Mouse (Mus musculus): ENCODE results near the gene Clec4f.

GRCm38 (mm10) chr6:83677757-83678156 lies 21.8 kb upstream of the Clec4f start, which contains the start of gene Cd207:
- TF ChIP-seq POLR2A (IDR thresholded peaks at IDR 0.05; ENCODE audit: low read depth, low read length) (no peak), CTCF (IDR thresholded peaks at IDR 0.05; ENCODE audit: extremely low read depth, insufficient read length, insufficient replicate concordance, low read depth, low read length) (no peak)

All from small intestine, adult 2 months (tissue).